ENCODE assay signal across 11 mouse cellular contexts in the genomic region with DNA sequence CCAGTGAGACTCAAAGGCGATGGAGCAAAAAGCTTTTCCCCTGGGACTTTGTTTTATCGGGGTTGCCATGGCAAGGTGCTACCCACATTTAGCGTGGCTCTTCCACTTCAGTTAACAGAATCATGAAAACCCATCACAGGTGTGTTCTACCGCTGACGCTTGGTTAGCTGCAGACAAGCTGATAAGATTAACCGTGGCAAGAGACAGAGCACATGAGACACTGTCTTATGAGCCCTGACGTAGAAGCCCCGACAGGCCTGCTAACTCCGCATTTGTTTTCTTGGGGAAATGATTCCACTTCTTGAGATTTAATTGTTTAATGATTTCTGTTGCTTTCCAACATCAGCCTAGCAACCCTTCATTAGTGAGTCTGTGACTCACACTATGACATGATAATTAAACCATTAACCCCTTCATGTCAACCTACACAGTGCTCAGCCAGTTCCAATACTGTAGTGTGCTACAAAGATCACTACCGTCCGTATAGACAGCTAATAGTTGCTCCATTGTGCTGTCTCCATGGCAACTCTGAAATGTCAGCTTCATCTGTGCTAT. TPM values are rescaled to one million over a fixed set of nuclear protein-coding genes. Genes with fewer than 3 reads are reported as not detected.
A peak's percentile ranks its signal among the peaks of the same experiment; 100 is the strongest.
DNase-seq lines count a peak whose midpoint lies in the region; ATAC-seq lines count a peak whose summit lies in the region.
"Had no signal": no experiment of that assay in that cellular context is flagged by ENCODE, and none has a peak within 500 bp of the region (broad histone marks: within the 10 kb centered on the region; RNA-seq: fewer than 3 reads in every experiment).

No protein-coding gene starts in this region.

- H3K9ac ChIP-seq in forebrain, embryonic 13.5 days = 0 out of 2 replicates have a peak overlapping the region, but pooled peaks have one; percentile 9
- no peak overlapping the region for H3K9ac ChIP-seq in midbrain, embryonic 13.5 days (replicated peaks)

- WGBS in forebrain, embryonic 13.5 days = 19% methylated on average over 11 of the region's 11 CpGs
- 47% methylated on average over 11 of the region's 11 CpGs for WGBS in midbrain, embryonic 13.5 days

- intact Hi-C loops in gastrocnemius, postnatal 36 days (cut with DNase I) = no loop called here

- H3K9me3 ChIP-seq in forebrain, embryonic 13.5 days (replicated peaks) = no peaks in the 10 kb centered on the region
- H3K9me3 ChIP-seq in midbrain, embryonic 13.5 days = no peaks in the 10 kb centered on the region

- ATAC-seq in forebrain, embryonic 13.5 days = peak; percentile 85
- peak; percentile 83 for ATAC-seq in midbrain, embryonic 13.5 days
- no peak for ATAC-seq in granulocyte monocyte progenitor cell, adult 5-6 weeks (replicated peaks; ENCODE audit: poor library complexity, severe bottlenecking)
- ATAC-seq: Patski had no signal

- H3K36me3 ChIP-seq in forebrain, embryonic 13.5 days (ENCODE audit: poor library complexity, severe bottlenecking) = no peaks in the 10 kb centered on the region
- no peaks in the 10 kb centered on the region for H3K36me3 ChIP-seq in midbrain, embryonic 13.5 days

- H3K27me3 ChIP-seq in forebrain, embryonic 13.5 days = no peaks in the 10 kb centered on the region
- H3K27me3 ChIP-seq in midbrain, embryonic 13.5 days = no peaks in the 10 kb centered on the region
- H3K27me3 ChIP-seq: Patski had no signal

- peak overlapping the region; percentile 49 for H3K4me2 ChIP-seq in forebrain, embryonic 13.5 days
- peak overlapping the region; percentile 22 for H3K4me2 ChIP-seq in midbrain, embryonic 13.5 days (replicated peaks)

- H3K4me1 ChIP-seq in forebrain, embryonic 13.5 days = peaks cover 27% of the 10 kb centered on the region
- H3K4me1 ChIP-seq in midbrain, embryonic 13.5 days (replicated peaks) = peaks cover 11% of the 10 kb centered on the region

- peak overlapping the region; percentile 13; the same call in 1 of the 2 replicates for H3K4me3 ChIP-seq in forebrain, embryonic 13.5 days
- no peak overlapping the region for H3K4me3 ChIP-seq in midbrain, embryonic 13.5 days (replicated peaks)

- peak overlapping the region; percentile 62 for H3K27ac ChIP-seq in forebrain, embryonic 13.5 days
- peak overlapping the region; percentile 67 for H3K27ac ChIP-seq in midbrain, embryonic 13.5 days
- H3K27ac ChIP-seq: macrophage had no signal

- DNase-seq in layer of hippocampus, postnatal 10 days (ENCODE audit: low spot score in 2 of 2) = peak; percentile 22 to 23
- DNase-seq in layer of hippocampus, adult 11-12 months (ENCODE audit: low spot score) = no peak
- DNase-seq in MN1 (ENCODE audit: low spot score) = peak; percentile 74
- DNase-seq in gastrocnemius, postnatal 36 days = no peak
- DNase-seq in kidney, postnatal 36 days = no peak

RNA-seq across cellular contexts. Expression of a gene that starts 42.7 kb away (rescaled TPM):
- total RNA-seq in layer of hippocampus, postnatal 10 days (2021) = 10 to 100 TPM; 12.0 to 12.8 TPM
- 0.22 and 0.30 TPM in 2 replicates for polyA plus RNA-seq in forebrain, embryonic 13.5 days (2015; fragmentation: Nextera tagmentation; extraction: Ambion mirVana)
- polyA plus RNA-seq in midbrain, embryonic 13.5 days (2015; fragmentation: Nextera tagmentation; extraction: Ambion mirVana) = 0.52 and 0.86 TPM in 2 replicates
- total RNA-seq in gastrocnemius, postnatal 36 days (2021) = under 1 TPM; 0.35 to 0.46 TPM
- total RNA-seq in granulocyte monocyte progenitor cell, adult 5-6 weeks (2014; fragmentation: Nextera tagmentation) = not detected in 2 replicates
- total RNA-seq in granulocyte monocyte progenitor cell, adult 5-6 weeks (2017) = not detected in 2 replicates
- total RNA-seq: hematopoietic stem cell, adult 5-6 weeks had no signal

RNA-seq across cellular contexts. Expression of a gene that starts 51.1 kb away (rescaled TPM):
- 100 to 1,000 TPM; 172 to 182 TPM for total RNA-seq in layer of hippocampus, postnatal 10 days (2021)
- 177 and 182 TPM in 2 replicates for polyA plus RNA-seq in forebrain, embryonic 13.5 days (2015; fragmentation: Nextera tagmentation; extraction: Ambion mirVana)
- 184 and 211 TPM in 2 replicates for polyA plus RNA-seq in midbrain, embryonic 13.5 days (2015; fragmentation: Nextera tagmentation; extraction: Ambion mirVana)
- 10 to 100 TPM; 39.0 to 39.6 TPM for total RNA-seq in gastrocnemius, postnatal 36 days (2021)
- 52.7 and 69.3 TPM in 2 replicates for total RNA-seq in granulocyte monocyte progenitor cell, adult 5-6 weeks (2014; fragmentation: Nextera tagmentation)
- total RNA-seq in granulocyte monocyte progenitor cell, adult 5-6 weeks (2017) = 75.0 and 78.3 TPM in 2 replicates

Comparison
In these comparisons a context has a peak if more than half of its experiments do, and no peak if none do; other contexts are left out.
1. DNase-seq: peak in layer of hippocampus, postnatal 10 days (2 of 2) and MN1 (single experiment); none in layer of hippocampus, adult 11-12 months (single experiment), gastrocnemius, postnatal 36 days (0 of 2) and kidney, postnatal 36 days (0 of 2).
2. RNA of a gene that starts 42.7 kb away (total RNA-seq): 12.0 to 12.8 TPM in layer of hippocampus, postnatal 10 days; 0.35 to 0.46 TPM in gastrocnemius, postnatal 36 days and not detected in granulocyte monocyte progenitor cell, adult 5-6 weeks; every median in the first group is over 4 times any median in the second.